In the genomic region with DNA sequence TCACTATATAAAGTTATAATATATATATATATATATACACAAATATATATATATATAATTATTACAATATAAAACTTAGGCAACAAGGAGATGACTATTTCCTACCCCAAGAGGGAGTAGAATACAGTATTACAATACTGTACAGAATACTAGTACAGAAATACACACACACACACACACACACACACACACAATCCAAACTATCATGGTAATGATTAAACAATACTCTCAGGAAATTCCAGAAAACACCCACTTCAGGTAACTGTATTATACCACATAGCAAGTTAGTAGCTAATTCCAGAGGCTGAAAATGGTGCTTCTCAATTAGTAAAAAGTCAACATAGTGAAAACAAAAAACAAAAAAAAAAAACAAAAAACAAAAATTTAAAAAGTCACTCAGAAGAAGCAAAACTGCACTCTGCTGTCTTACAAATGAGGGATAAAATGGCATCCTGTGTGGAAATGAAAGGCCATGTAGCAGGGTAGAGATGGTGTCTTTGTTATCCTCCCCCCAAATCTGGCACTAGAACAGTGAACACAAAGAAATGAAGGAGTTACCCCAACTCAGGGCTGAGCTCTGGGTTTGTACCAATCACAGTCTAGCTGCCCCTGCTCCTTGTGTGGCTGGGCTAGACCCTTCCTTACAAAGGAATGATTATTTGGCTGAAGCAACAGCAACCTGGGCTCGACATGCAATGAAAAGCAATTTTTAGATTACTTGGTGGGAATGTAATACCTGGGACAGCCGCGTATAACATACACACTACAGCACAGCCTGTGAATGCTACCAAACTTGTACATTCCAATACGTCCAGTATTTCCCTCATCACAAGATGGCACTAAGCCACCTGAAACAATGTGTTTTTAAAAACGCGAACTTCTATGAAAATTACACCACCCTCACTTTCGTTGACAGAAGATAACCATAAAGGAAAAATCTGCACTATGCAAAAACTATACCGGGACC, we compare ENCODE assay signal across 8 mouse cellular contexts. TPM values are rescaled to one million over a fixed set of nuclear protein-coding genes. Genes with fewer than 3 reads are reported as not detected.
A peak's percentile ranks its signal among the peaks of the same experiment; 100 is the strongest.
DNase-seq lines count a peak whose midpoint lies in the region; ATAC-seq and TF ChIP-seq lines count a peak whose summit lies in the region.

No protein-coding gene starts in this region.

- peak; percentile 36 for DNase-seq in cerebellum, adult 9-10 months
- DNase-seq in cerebellum, postnatal 36 days, result no peak
- peak; percentile 10 for DNase-seq in embryo, embryonic 9.5 days (ENCODE audit: extremely low spot score)
- DNase-seq in hindbrain, postnatal 0 days (ENCODE audit: low spot score), result peak; percentile 64
- peak; percentile 40 for DNase-seq in lung, postnatal 0 days (ENCODE audit: low spot score)
- no peak for DNase-seq in layer of hippocampus, adult 9-10 months (ENCODE audit: low spot score)

- H3K36me3 ChIP-seq in C2C12 (ENCODE audit: control insufficient read depth, insufficient read depth), result no peaks in the 10 kb centered on the region
- H3K36me3 ChIP-seq in hindbrain, postnatal 0 days (ENCODE audit: insufficient read depth, low read length), result no peaks in the 10 kb centered on the region
- H3K36me3 ChIP-seq in lung, postnatal 0 days (ENCODE audit: insufficient read depth, low read length), result no peaks in the 10 kb centered on the region
- no peaks in the 10 kb centered on the region for H3K36me3 ChIP-seq in stomach, embryonic 16.5 days (ENCODE audit: control insufficient read depth, insufficient read depth, low read length)

- no peak for TF ChIP-seq CTCF in C2C12 (IDR thresholded peaks at IDR 0.05; ENCODE audit: control insufficient read depth, insufficient read depth, insufficient read length)
- TF ChIP-seq CTCF in hindbrain, postnatal 0 days (IDR thresholded peaks at IDR 0.05; ENCODE audit: low read depth), result peak; percentile 32
- no peak for TF ChIP-seq CTCF in lung, postnatal 0 days (IDR thresholded peaks at IDR 0.05)

- peak overlapping the region; percentile 68 for H3K4me2 ChIP-seq in hindbrain, postnatal 0 days (ENCODE audit: low read depth, low read length)
- peak overlapping the region; percentile 80 for H3K4me2 ChIP-seq in lung, postnatal 0 days (replicated peaks; ENCODE audit: low read depth, low read length)
- peak overlapping the region; percentile 61 for H3K4me2 ChIP-seq in stomach, embryonic 16.5 days (ENCODE audit: low read depth, low read length)

- TF ChIP-seq EP300 in lung, postnatal 0 days (IDR thresholded peaks at IDR 0.05), result no peak

- H3K79me3 ChIP-seq in C2C12 (ENCODE audit: low read depth), result peaks cover 38% of the 10 kb centered on the region

- ATAC-seq in hindbrain, postnatal 0 days, result peak; percentile 44; the same call in 1 of the 2 replicates
- ATAC-seq in lung, postnatal 0 days, result peak; percentile 19; the same call in 1 of the 2 replicates
- no peak for ATAC-seq in stomach, embryonic 16.5 days (ENCODE audit: insufficient read depth, low FRiP score)

- H3K4me3 ChIP-seq in C2C12 (ENCODE audit: insufficient read depth, poor library complexity, severe bottlenecking), result peak overlapping the region; percentile 72
- peak overlapping the region; percentile 99 for H3K4me3 ChIP-seq in hindbrain, postnatal 0 days (ENCODE audit: low read length)
- peak overlapping the region; percentile 97 for H3K4me3 ChIP-seq in lung, postnatal 0 days (ENCODE audit: low read depth, low read length)
- H3K4me3 ChIP-seq in stomach, embryonic 16.5 days (replicated peaks; ENCODE audit: low read length), result peak overlapping the region; percentile 99

- H3K9ac ChIP-seq in hindbrain, postnatal 0 days (replicated peaks; ENCODE audit: low read length), result peak overlapping the region; percentile 81
- H3K9ac ChIP-seq in lung, postnatal 0 days (replicated peaks; ENCODE audit: low read depth), result peak overlapping the region; percentile 96
- peak overlapping the region; percentile 97 for H3K9ac ChIP-seq in stomach, embryonic 16.5 days (ENCODE audit: low read length)

- H3ac ChIP-seq in C2C12 (ENCODE audit: control insufficient read depth, insufficient read length, low read depth), result no peak overlapping the region

- no peaks in the 10 kb centered on the region for H3K27me3 ChIP-seq in C2C12 (ENCODE audit: control insufficient read depth, insufficient read depth, insufficient read length)
- H3K27me3 ChIP-seq in hindbrain, postnatal 0 days (ENCODE audit: insufficient read depth, low read length), result no peaks in the 10 kb centered on the region
- H3K27me3 ChIP-seq in lung, postnatal 0 days (replicated peaks; ENCODE audit: insufficient read depth, low read length), result no peaks in the 10 kb centered on the region
- H3K27me3 ChIP-seq in stomach, embryonic 16.5 days (ENCODE audit: control insufficient read depth, insufficient read depth, low read length), result no peaks in the 10 kb centered on the region

- no peaks in the 10 kb centered on the region for H3K9me3 ChIP-seq in hindbrain, postnatal 0 days (ENCODE audit: low read length)
- H3K9me3 ChIP-seq in lung, postnatal 0 days (ENCODE audit: low read length), result no peaks in the 10 kb centered on the region
- no peaks in the 10 kb centered on the region for H3K9me3 ChIP-seq in stomach, embryonic 16.5 days (replicated peaks; ENCODE audit: control insufficient read depth, low read length)

- peaks cover 60% of the 10 kb centered on the region for H3K79me2 ChIP-seq in C2C12 (ENCODE audit: control insufficient read depth, insufficient read depth)

- peak overlapping the region; percentile 83 for H3K27ac ChIP-seq in hindbrain, postnatal 0 days
- peak overlapping the region; percentile 77; the same call in 1 of the 2 replicates for H3K27ac ChIP-seq in lung, postnatal 0 days (ENCODE audit: low read length)
- peak overlapping the region; percentile 74; the same call in 1 of the 2 replicates for H3K27ac ChIP-seq in stomach, embryonic 16.5 days (ENCODE audit: low read length)

- peaks cover 4% of the 10 kb centered on the region; the same call in 1 of the 2 replicates for H3K4me1 ChIP-seq in hindbrain, postnatal 0 days (ENCODE audit: insufficient read depth, low read length)
- peaks cover 6% of the 10 kb centered on the region; the same call in 1 of the 2 replicates for H3K4me1 ChIP-seq in lung, postnatal 0 days (ENCODE audit: insufficient read depth, low read depth, low read length)
- peaks cover 6% of the 10 kb centered on the region; the same call in 1 of the 2 replicates for H3K4me1 ChIP-seq in stomach, embryonic 16.5 days (ENCODE audit: control insufficient read depth, insufficient read depth, low read length)

- WGBS in hindbrain, postnatal 0 days, result 8% methylated on average over 8 of the region's 8 CpGs
- WGBS in lung, postnatal 0 days, result 3% methylated on average over 8 of the region's 8 CpGs
- 7% methylated on average over 8 of the region's 8 CpGs for WGBS in stomach, embryonic 16.5 days

TF ChIP-seq in C2C12, 6 proteins besides CTCF, POLR2A, EP300 and RAD21:
- TF ChIP-seq CEBPB (IDR thresholded peaks at IDR 0.05; ENCODE audit: low read depth) (no peak), MAX (IDR thresholded peaks at IDR 0.05) (no peak), MYOD1 (IDR thresholded peaks at IDR 0.05; ENCODE audit: control insufficient read depth, insufficient read length, low read depth) (no peak), MYOG (IDR thresholded peaks at IDR 0.05; ENCODE audit: control insufficient read depth, extremely low read depth, insufficient read length) (no peak), FOSL1 (IDR thresholded peaks at IDR 0.05; ENCODE audit: insufficient read depth, low read length, poor library complexity, severe bottlenecking) (no peak), USF1 (IDR thresholded peaks at IDR 0.05; ENCODE audit: low read depth) (no peak)

RNA-seq across cellular contexts. Expression of gene Chmp2b, which starts 1.2 kb away (rescaled TPM):
- 22.2 TPM for polyA plus RNA-seq in C2C12 (2012; fragmentation: generic; extraction: Trizol)
- 29.8 and 33.6 TPM in 2 replicates for total RNA-seq in hindbrain, postnatal 0 days (2014; rRNA removed)
- 140 and 144 TPM in 2 replicates for polyA plus RNA-seq in hindbrain, postnatal 0 days (2015; fragmentation: Nextera tagmentation; extraction: Ambion mirVana)
- 104 and 116 TPM in 2 replicates for polyA plus RNA-seq in lung, postnatal 0 days (2015; fragmentation: Nextera tagmentation; extraction: Ambion mirVana)
- polyA plus RNA-seq in stomach, embryonic 16.5 days (2015; fragmentation: Nextera tagmentation; extraction: Ambion mirVana), result 107 and 119 TPM in 2 replicates

RNA-seq across cellular contexts. Expression of gene Pou1f1, which starts 41.0 kb away (rescaled TPM):
- polyA plus RNA-seq in C2C12 (2012; fragmentation: generic; extraction: Trizol), result not detected
- total RNA-seq in hindbrain, postnatal 0 days (2014; rRNA removed), result not detected in 2 replicates
- polyA plus RNA-seq in hindbrain, postnatal 0 days (2015; fragmentation: Nextera tagmentation; extraction: Ambion mirVana), result not detected in 2 replicates
- not detected in 2 replicates for polyA plus RNA-seq in lung, postnatal 0 days (2015; fragmentation: Nextera tagmentation; extraction: Ambion mirVana)
- not detected in 2 replicates for polyA plus RNA-seq in stomach, embryonic 16.5 days (2015; fragmentation: Nextera tagmentation; extraction: Ambion mirVana)

Comparison
In these comparisons a context has a peak if more than half of its experiments do, and no peak if none do; other contexts are left out.
1. DNase-seq: peak in cerebellum, adult 9-10 months (single experiment), embryo, embryonic 9.5 days (single experiment), hindbrain, postnatal 0 days (single experiment) and lung, postnatal 0 days (single experiment); none in cerebellum, postnatal 36 days (0 of 2) and layer of hippocampus, adult 9-10 months (single experiment).
2. Peak in every context shown above with its lines, with median percentiles within 50 percentile points of each other: H3K4me3 ChIP-seq, H3K27ac ChIP-seq, H3K4me2 ChIP-seq and H3K9ac ChIP-seq.